Mouse (Mus musculus) heart, postnatal 0 days (tissue): ENCODE measurements around the gene Pim1.

Experiments
- CTCF ChIP-seq: IDR thresholded peaks from 2 replicates; pipeline ENCODE4 v1.5.1; 2016; ENCODE audit warnings: antibody characterized with exemption, control low read depth, low read depth
- EP300 ChIP-seq: IDR thresholded peaks from 2 replicates; pipeline ENCODE4 v1.6.1; 2016; ENCODE audit warnings: antibody characterized with exemption, low read depth

DNA sequence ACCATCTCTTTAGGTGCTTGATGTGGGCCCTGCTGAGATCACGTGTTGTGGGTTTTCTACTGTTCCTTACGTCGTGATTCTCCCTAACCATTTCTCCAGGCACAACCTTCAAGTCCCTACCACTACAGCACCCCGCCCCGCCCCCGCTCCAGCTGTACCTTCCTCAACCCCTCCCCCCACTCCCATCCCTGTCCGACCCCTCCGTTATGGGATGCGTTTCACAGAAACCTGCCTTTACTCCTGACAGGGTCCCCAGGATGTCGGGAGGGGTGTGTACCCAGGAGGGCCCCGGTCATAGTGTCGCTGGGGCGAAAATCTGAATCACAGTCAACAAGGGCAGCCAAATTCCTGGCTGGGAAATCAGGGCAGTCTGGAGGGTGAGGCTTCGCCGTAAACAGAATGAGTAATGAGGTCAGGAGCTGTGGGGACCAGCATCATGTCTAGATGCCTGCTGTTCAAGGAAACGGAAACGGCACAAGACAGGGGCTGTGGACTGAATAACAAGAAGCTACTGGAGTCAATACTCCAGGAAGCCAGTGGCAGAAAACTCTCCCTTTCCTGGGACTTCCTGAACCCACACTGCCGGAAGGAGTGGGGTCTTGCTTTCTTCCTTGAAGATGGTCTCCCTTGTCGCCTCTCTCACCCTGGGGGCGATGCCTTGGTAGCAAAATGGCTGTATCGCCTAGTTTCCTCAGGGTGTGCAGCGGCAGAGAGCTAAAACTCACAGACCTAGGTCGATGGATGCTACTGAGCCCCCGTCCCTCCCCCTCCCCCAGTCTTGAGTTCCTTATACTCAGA is 31.0 kb upstream of the Pim1 start:
- no peak for TF ChIP-seq CTCF
- no peak for TF ChIP-seq EP300
